Mouse (Mus musculus) heart, postnatal 0 days (tissue): Measurements from ENCODE around the gene Cops4.

Experiments
- CTCF ChIP-seq: IDR thresholded peaks from 2 replicates; pipeline ENCODE4 v1.5.1; 2016; ENCODE audit warnings: antibody characterized with exemption, control low read depth, low read depth
- EP300 ChIP-seq: IDR thresholded peaks from 2 replicates; pipeline ENCODE4 v1.6.1; 2016; ENCODE audit warnings: antibody characterized with exemption, low read depth

GRCm38 (mm10) chr5:100557019-100557418, 38.9 kb downstream of the Cops4 start:
- TF ChIP-seq CTCF (no peak), EP300 (no peak)
